Mouse (Mus musculus): ENCODE measurements around the gene Gm6034. TPM values are rescaled to one million over a fixed set of nuclear protein-coding genes. Genes with fewer than 3 reads are reported as not detected.
"Not testable (repeated sequence)": the region's sequence is repeated elsewhere in the genome, so short reads cannot be mapped to it uniquely, and the experiment has no call there.

Gm6034 gene
- polyA plus RNA-seq (2015; fragmentation: Nextera tagmentation; extraction: Ambion mirVana), result not detected in 2 replicates

GRCm38 (mm10) chr17:36042610-36043169 is at the start of gene Gm6034, which contains the start of gene H2-T22:
TSS of gene Gm6034 (plus strand) at chr17:36042961.
TSS of gene H2-T22 (minus strand) at chr17:36042747.
- not testable (repeated sequence) for H3K27ac ChIP-seq (replicated peaks); H3K4me1 ChIP-seq (replicated peaks); H3K9me3 ChIP-seq; H3K27me3 ChIP-seq; H3K36me3 ChIP-seq
- under 1% methylated on average over 12 of the region's 12 CpGs for WGBS
- ATAC-seq (ENCODE audit: low FRiP score, low read depth), result peak; percentile 95
- Histone ChIP-seq H3K4me2 (peak within 1 kb of the TSS; percentile 81), H3K4me3 (peak within 1 kb of the TSS; percentile 40), H3K9ac (peak within 1 kb of the TSS; percentile 25; the same call in 1 of the 2 replicates)

GRCm38 (mm10) chr17:35993675-35994074 is 49.1 kb upstream of the Gm6034 start:
- peak overlapping the region; percentile 62 for H3K4me3 ChIP-seq
- H3K27ac ChIP-seq (replicated peaks), result peak overlapping the region; percentile 33; the same call in 1 of the 2 replicates
- peaks cover 33% of the 10 kb centered on the region for H3K4me1 ChIP-seq (replicated peaks)
- no peaks in the 10 kb centered on the region for H3K27me3 ChIP-seq
- H3K9me3 ChIP-seq, result no peaks in the 10 kb centered on the region
- H3K9ac ChIP-seq, result no peak overlapping the region
- 7% methylated on average over 17 of the region's 17 CpGs for WGBS
- H3K4me2 ChIP-seq, result peak overlapping the region; percentile 66
- ATAC-seq (ENCODE audit: low FRiP score, low read depth), result peak; percentile 67
- peaks cover 13% of the 10 kb centered on the region for H3K36me3 ChIP-seq

GRCm38 (mm10) chr17:35994175-35994878 is 48.4 kb upstream of the Gm6034 start:
- WGBS, result 2% methylated on average over 31 of the region's 31 CpGs
- Histone ChIP-seq H3K4me2 (peak overlapping the region; percentile 66), H3K9me3 (no peaks in the 10 kb centered on the region), H3K4me3 (peak overlapping the region; percentile 62), H3K4me1 (replicated peaks) (peaks cover 33% of the 10 kb centered on the region), H3K9ac (peak overlapping the region; percentile 71), H3K36me3 (peaks cover 6% of the 10 kb centered on the region; the same call in 1 of the 2 replicates), H3K27me3 (no peaks in the 10 kb centered on the region), H3K27ac (replicated peaks) (peak overlapping the region; percentile 82)
- ATAC-seq (ENCODE audit: low FRiP score, low read depth), result peak; percentile 82

- no peaks in the 10 kb centered on the region for H3K27me3 ChIP-seq
- 3% methylated on average over 14 of the region's 14 CpGs for WGBS
- H3K36me3 ChIP-seq, result peaks cover under 1% of the 10 kb centered on the region; the same call in 1 of the 2 replicates
- peak overlapping the region; percentile 62 for H3K4me3 ChIP-seq
- peak overlapping the region; percentile 82 for H3K27ac ChIP-seq (replicated peaks)
- peak overlapping the region; percentile 71 for H3K9ac ChIP-seq
- ATAC-seq (ENCODE audit: low FRiP score, low read depth), result no peak
- peaks cover 33% of the 10 kb centered on the region for H3K4me1 ChIP-seq (replicated peaks)
- peak overlapping the region; percentile 66 for H3K4me2 ChIP-seq
- no peaks in the 10 kb centered on the region for H3K9me3 ChIP-seq
Measured at GRCm38 (mm10) chr17:35994879-35995240, 47.9 kb upstream of the Gm6034 start.

GRCm38 (mm10) chr17:35996949-35997348 is 45.8 kb upstream of the Gm6034 start:
- Histone ChIP-seq H3K9me3 (no peaks in the 10 kb centered on the region), H3K4me2 (peak overlapping the region; percentile 21; the same call in 1 of the 2 replicates), H3K4me1 (replicated peaks) (peaks cover 33% of the 10 kb centered on the region), H3K36me3 (no peaks in the 10 kb centered on the region), H3K9ac (no peak overlapping the region), H3K4me3 (no peak overlapping the region), H3K27ac (replicated peaks) (no peak overlapping the region), H3K27me3 (no peaks in the 10 kb centered on the region)
- WGBS, result 2% methylated on average over 11 of the region's 11 CpGs
- ATAC-seq (ENCODE audit: low FRiP score, low read depth), result peak; percentile 70

- ATAC-seq (ENCODE audit: low FRiP score, low read depth), result no peak
- 54% methylated on average over 12 of the region's 12 CpGs for WGBS
- Histone ChIP-seq H3K9me3 (no peaks in the 10 kb centered on the region), H3K4me2 (no peak overlapping the region), H3K27me3 (no peaks in the 10 kb centered on the region), H3K4me3 (no peak overlapping the region), H3K36me3 (no peaks in the 10 kb centered on the region), H3K9ac (no peak overlapping the region), H3K27ac (replicated peaks) (no peak overlapping the region), H3K4me1 (replicated peaks) (peaks cover 33% of the 10 kb centered on the region)
Measured at GRCm38 (mm10) chr17:35997713-35998510, 44.8 kb upstream of the Gm6034 start.

GRCm38 (mm10) chr17:35998545-35999305 is 44.0 kb upstream of the Gm6034 start:
- no peaks in the 10 kb centered on the region for H3K36me3 ChIP-seq
- WGBS, result 90% methylated on average over 6 of the region's 6 CpGs

GRCm38 (mm10) chr17:35999356-35999755 is 43.4 kb upstream of the Gm6034 start:
- Histone ChIP-seq H3K9ac (no peak overlapping the region), H3K27ac (replicated peaks) (no peak overlapping the region), H3K4me1 (replicated peaks) (peaks cover 30% of the 10 kb centered on the region), H3K4me2 (no peak overlapping the region), H3K9me3 (no peaks in the 10 kb centered on the region), H3K4me3 (no peak overlapping the region), H3K27me3 (no peaks in the 10 kb centered on the region), H3K36me3 (no peaks in the 10 kb centered on the region)
- no peak for ATAC-seq (ENCODE audit: low FRiP score, low read depth)
- WGBS, result 88% methylated on average over 7 of the region's 7 CpGs

More at GRCm38 (mm10) chr17:35998545-35999305, 44.0 kb upstream of the Gm6034 start:
- Histone ChIP-seq H3K9ac (no peak overlapping the region), H3K27ac (replicated peaks) (no peak overlapping the region), H3K4me2 (no peak overlapping the region), H3K27me3 (no peaks in the 10 kb centered on the region), H3K4me1 (replicated peaks) (peaks cover 30% of the 10 kb centered on the region), H3K4me3 (no peak overlapping the region), H3K9me3 (no peaks in the 10 kb centered on the region)
- ATAC-seq (ENCODE audit: low FRiP score, low read depth), result no peak

- no peak overlapping the region for H3K4me3 ChIP-seq
- ATAC-seq (ENCODE audit: low FRiP score, low read depth), result no peak
- H3K4me1 ChIP-seq (replicated peaks), result peaks cover 25% of the 10 kb centered on the region
- H3K27ac ChIP-seq (replicated peaks), result no peak overlapping the region
- no peak overlapping the region for H3K9ac ChIP-seq
- no peak overlapping the region for H3K4me2 ChIP-seq
- no peaks in the 10 kb centered on the region for H3K27me3 ChIP-seq
- no peaks in the 10 kb centered on the region for H3K36me3 ChIP-seq
- 87% methylated on average over 4 of the region's 4 CpGs for WGBS
- no peaks in the 10 kb centered on the region for H3K9me3 ChIP-seq
Measured at GRCm38 (mm10) chr17:36000349-36000748, 42.4 kb upstream of the Gm6034 start.

- H3K4me2 ChIP-seq, result no peak overlapping the region
- peaks cover 15% of the 10 kb centered on the region for H3K4me1 ChIP-seq (replicated peaks)
- no peaks in the 10 kb centered on the region for H3K27me3 ChIP-seq
- H3K36me3 ChIP-seq, result no peaks in the 10 kb centered on the region
- H3K9ac ChIP-seq, result no peak overlapping the region
- H3K27ac ChIP-seq (replicated peaks), result no peak overlapping the region
- WGBS, result 93% methylated on average over 12 of the region's 12 CpGs
- ATAC-seq (ENCODE audit: low FRiP score, low read depth), result no peak
- no peak overlapping the region for H3K4me3 ChIP-seq
- no peaks in the 10 kb centered on the region for H3K9me3 ChIP-seq
Measured at GRCm38 (mm10) chr17:36001121-36001897, 41.5 kb upstream of the Gm6034 start.

- Histone ChIP-seq H3K36me3 (no peaks in the 10 kb centered on the region), H3K4me3 (no peak overlapping the region), H3K4me2 (no peak overlapping the region), H3K9me3 (no peaks in the 10 kb centered on the region), H3K27me3 (no peaks in the 10 kb centered on the region), H3K27ac (replicated peaks) (no peak overlapping the region), H3K9ac (no peak overlapping the region), H3K4me1 (replicated peaks) (peaks cover 9% of the 10 kb centered on the region)
- 98% methylated on average over 6 of the region's 6 CpGs for WGBS
- ATAC-seq (ENCODE audit: low FRiP score, low read depth), result no peak
Measured at GRCm38 (mm10) chr17:36001966-36002365, 40.8 kb upstream of the Gm6034 start.
